Mouse (Mus musculus): ENCODE measurements around the gene Olfr356. TPM values are rescaled to one million over a fixed set of nuclear protein-coding genes. Genes with fewer than 3 reads are reported as not detected.

The Olfr356 gene
- polyA plus RNA-seq (2012; ENCODE audit: low replicate concordance) = not detected in 2 replicates

DNA sequence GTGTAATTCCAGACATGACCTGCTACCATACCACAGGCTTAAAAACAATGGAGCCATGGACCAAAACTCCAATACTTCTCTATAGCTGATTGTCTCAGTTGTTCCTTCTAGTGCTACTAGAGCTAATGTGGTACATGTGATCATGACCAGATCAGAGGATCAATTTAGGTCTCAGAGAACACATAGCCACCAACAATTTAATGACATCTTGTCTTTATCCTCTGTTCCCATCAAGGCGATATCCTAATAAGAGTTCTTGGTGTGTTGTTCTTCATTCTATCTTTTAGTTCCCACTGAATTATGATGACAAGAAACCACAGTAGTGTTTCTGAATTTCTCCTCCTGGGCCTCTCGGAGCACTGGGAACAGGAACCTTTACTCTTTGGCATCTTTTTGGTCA lies at the start of gene Olfr356:
Gene Olfr356, plus strand, starts transcription at position 301 of the 400 bp plus-strand sequence.

DNA sequence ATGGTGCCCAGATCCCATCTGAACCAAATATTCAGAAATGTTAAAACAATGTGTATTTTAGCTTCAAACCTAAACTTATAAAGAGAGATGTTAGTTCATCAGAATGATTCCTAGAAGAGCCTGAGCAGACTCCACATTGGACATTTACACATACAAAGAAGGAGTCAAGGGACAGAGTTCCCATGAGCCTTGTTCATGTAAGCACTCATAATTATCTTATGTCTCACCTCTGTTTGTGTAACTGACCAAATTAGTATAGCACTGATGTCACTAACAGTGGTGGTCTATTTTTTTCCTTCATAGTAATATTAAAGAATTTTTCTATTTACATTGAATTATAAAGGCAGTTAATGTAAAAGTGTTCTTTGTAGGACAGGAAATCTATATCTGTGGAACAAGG lies 44.1 kb upstream of the Olfr356 start, which contains the start of gene Olfr353:
Gene Olfr353, minus strand, starts transcription at position 101 of the 400 bp plus-strand sequence.

DNA sequence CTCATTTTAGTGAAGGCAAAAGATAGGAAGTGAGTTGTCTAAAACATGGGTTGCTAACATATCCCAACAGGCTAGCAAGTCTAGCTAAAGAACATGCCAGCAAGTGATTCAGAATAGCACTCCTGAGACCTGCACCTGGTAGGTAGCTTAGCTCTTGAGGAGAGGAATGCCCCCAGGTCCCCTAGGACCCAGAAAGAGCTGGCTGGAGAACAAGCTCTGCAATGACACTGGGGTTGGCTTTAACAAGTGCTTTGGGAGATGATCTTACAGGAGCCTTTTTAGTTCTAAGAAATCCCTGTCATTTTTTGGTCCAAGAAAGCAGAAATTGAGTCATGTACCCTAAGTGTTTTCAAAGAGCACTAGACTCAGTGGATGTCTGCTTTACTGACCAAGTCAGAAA lies 31.5 kb upstream of the Olfr356 start, which contains the start of gene Olfr354:
Gene Olfr354, plus strand, starts transcription at position 301 of the 400 bp plus-strand sequence.

GRCm38 (mm10) chr2:36928797-36929196 lies 8.1 kb upstream of the Olfr356 start, which contains the start of gene Olfr355:
Gene Olfr355, minus strand, starts transcription at chr2:36928897.

Other genes with a start within 250 kb of the Olfr356 start
- not detected in 2 replicates for gene Olfr347, start 205.2 kb upstream of the Olfr356 start, polyA plus RNA-seq (2012; ENCODE audit: low replicate concordance)
- not detected in 2 replicates for gene Olfr348, start 152.8 kb upstream of the Olfr356 start, polyA plus RNA-seq (2012; ENCODE audit: low replicate concordance)
- not detected in 2 replicates for gene Olfr50, start 146.6 kb upstream of the Olfr356 start, polyA plus RNA-seq (2012; ENCODE audit: low replicate concordance)
- gene Olfr3, start 120.1 kb upstream of the Olfr356 start, polyA plus RNA-seq (2012; ENCODE audit: low replicate concordance) = not detected in 2 replicates
- gene Olfr350, start 90.8 kb upstream of the Olfr356 start, polyA plus RNA-seq (2012; ENCODE audit: low replicate concordance) = not detected in 2 replicates
- gene Olfr351, start 74.5 kb upstream of the Olfr356 start, polyA plus RNA-seq (2012; ENCODE audit: low replicate concordance) = not detected in 2 replicates
- gene Olfr352, start 68.7 kb upstream of the Olfr356 start, polyA plus RNA-seq (2012; ENCODE audit: low replicate concordance) = not detected in 2 replicates
- not detected in 2 replicates for gene Olfr353, start 44.2 kb upstream of the Olfr356 start, polyA plus RNA-seq (2012; ENCODE audit: low replicate concordance)
- gene Olfr354, start 31.4 kb upstream of the Olfr356 start, polyA plus RNA-seq (2012; ENCODE audit: low replicate concordance) = not detected in 2 replicates
- not detected in 2 replicates for gene Olfr355, start 8.2 kb upstream of the Olfr356 start, polyA plus RNA-seq (2012; ENCODE audit: low replicate concordance)
- gene Olfr357, start 56.7 kb downstream of the Olfr356 start, polyA plus RNA-seq (2012; ENCODE audit: low replicate concordance) = not detected in 2 replicates
- not detected in 2 replicates for gene Olfr358, start 72.2 kb downstream of the Olfr356 start, polyA plus RNA-seq (2012; ENCODE audit: low replicate concordance)
- not detected in 2 replicates for gene Olfr360, start 128.6 kb downstream of the Olfr356 start, polyA plus RNA-seq (2012; ENCODE audit: low replicate concordance)
- not detected in 2 replicates for gene Olfr361, start 152.2 kb downstream of the Olfr356 start, polyA plus RNA-seq (2012; ENCODE audit: low replicate concordance)
- not detected in 2 replicates for gene Olfr362, start 180.8 kb downstream of the Olfr356 start, polyA plus RNA-seq (2012; ENCODE audit: low replicate concordance)
- gene Olfr364-ps1, start 202.2 kb downstream of the Olfr356 start, polyA plus RNA-seq (2012; ENCODE audit: low replicate concordance) = not detected in 2 replicates

All from hematopoietic multipotent progenitor cell, adult 10-12 weeks (in vitro differentiated cells).